Mouse (Mus musculus): ENCODE data around the gene 4930435E12Rik. TPM values are rescaled to one million over a fixed set of nuclear protein-coding genes. Genes with fewer than 3 reads are reported as not detected.

Gene 4930435E12Rik
- polyA plus RNA-seq, 1 experiment from 2014 or later: not detected

GRCm38 (mm10) chr16:38800091-38800490, 28.5 kb downstream of the 4930435E12Rik start, which contains the start of gene Upk1b:
TSS of gene Upk1b (minus strand) at chr16:38800328.
- Histone ChIP-seq H3K9ac (replicated peaks; ENCODE audit: low read depth, low read length) (no peak within 1 kb of the TSS), H3K4me3 (ENCODE audit: low read depth, low read length) (no peak within 1 kb of the TSS), H3K9me3 (ENCODE audit: control insufficient read depth, low read length) (no peaks in the 10 kb centered on the region), H3K27me3 (ENCODE audit: control insufficient read depth, insufficient read depth, low read length) (no peaks in the 10 kb centered on the region), H3K27ac (ENCODE audit: low read depth, low read length) (no peak within 1 kb of the TSS), H3K36me3 (ENCODE audit: control insufficient read depth, insufficient read depth, low read length) (no peaks in the 10 kb centered on the region), H3K4me2 (ENCODE audit: low read depth, low read length) (no peak within 1 kb of the TSS), H3K4me1 (ENCODE audit: control insufficient read depth, insufficient read depth, low read length) (no peaks in the 10 kb centered on the region)
- ATAC-seq (ENCODE audit: low read depth): no peak
- WGBS: 63% methylated on average over 10 of the region's 10 CpGs

GRCm38 (mm10) chr16:38798957-38799450, 29.5 kb downstream of the 4930435E12Rik start:
- Histone ChIP-seq H3K36me3 (ENCODE audit: control insufficient read depth, insufficient read depth, low read length) (no peaks in the 10 kb centered on the region), H3K4me3 (ENCODE audit: low read depth, low read length) (no peak overlapping the region), H3K4me2 (ENCODE audit: low read depth, low read length) (no peak overlapping the region), H3K27ac (ENCODE audit: low read depth, low read length) (no peak overlapping the region), H3K4me1 (ENCODE audit: control insufficient read depth, insufficient read depth, low read length) (no peaks in the 10 kb centered on the region), H3K9me3 (ENCODE audit: control insufficient read depth, low read length) (no peaks in the 10 kb centered on the region), H3K27me3 (ENCODE audit: control insufficient read depth, insufficient read depth, low read length) (no peaks in the 10 kb centered on the region), H3K9ac (replicated peaks; ENCODE audit: low read depth, low read length) (no peak overlapping the region)
- WGBS: 76% methylated on average over 3 of the region's 3 CpGs
- no peak for ATAC-seq (ENCODE audit: low read depth)

GRCm38 (mm10) chr16:38793120-38793519, 35.4 kb downstream of the 4930435E12Rik start:
- ATAC-seq (ENCODE audit: low read depth): no peak
- 79% methylated on average over 6 of the region's 6 CpGs for WGBS
- H3K4me2 ChIP-seq (ENCODE audit: low read depth, low read length): no peak overlapping the region
- no peak overlapping the region for H3K9ac ChIP-seq (replicated peaks; ENCODE audit: low read depth, low read length)
- H3K9me3 ChIP-seq (ENCODE audit: control insufficient read depth, low read length): no peaks in the 10 kb centered on the region
- H3K4me3 ChIP-seq (ENCODE audit: low read depth, low read length): no peak overlapping the region
- no peak overlapping the region for H3K27ac ChIP-seq (ENCODE audit: low read depth, low read length)
- H3K27me3 ChIP-seq (ENCODE audit: control insufficient read depth, insufficient read depth, low read length): no peaks in the 10 kb centered on the region
- H3K4me1 ChIP-seq (ENCODE audit: control insufficient read depth, insufficient read depth, low read length): no peaks in the 10 kb centered on the region
- H3K36me3 ChIP-seq (ENCODE audit: control insufficient read depth, insufficient read depth, low read length): no peaks in the 10 kb centered on the region

- no peaks in the 10 kb centered on the region for H3K36me3 ChIP-seq (ENCODE audit: control insufficient read depth, insufficient read depth, low read length)
- H3K4me1 ChIP-seq (ENCODE audit: control insufficient read depth, insufficient read depth, low read length): no peaks in the 10 kb centered on the region
- H3K4me2 ChIP-seq (ENCODE audit: low read depth, low read length): no peak overlapping the region
- no peak overlapping the region for H3K4me3 ChIP-seq (ENCODE audit: low read depth, low read length)
- H3K9me3 ChIP-seq (ENCODE audit: control insufficient read depth, low read length): no peaks in the 10 kb centered on the region
- H3K27ac ChIP-seq (ENCODE audit: low read depth, low read length): no peak overlapping the region
- no peak for ATAC-seq (ENCODE audit: low read depth)
- no peak overlapping the region for H3K9ac ChIP-seq (replicated peaks; ENCODE audit: low read depth, low read length)
- no peaks in the 10 kb centered on the region for H3K27me3 ChIP-seq (ENCODE audit: control insufficient read depth, insufficient read depth, low read length)
- WGBS: 89% methylated on average over 3 of the region's 3 CpGs
Observed at GRCm38 (mm10) chr16:38789966-38790365, 38.6 kb downstream of the 4930435E12Rik start.

- ATAC-seq (ENCODE audit: low read depth): no peak
- no peaks in the 10 kb centered on the region for H3K4me1 ChIP-seq (ENCODE audit: control insufficient read depth, insufficient read depth, low read length)
- no peak overlapping the region for H3K4me3 ChIP-seq (ENCODE audit: low read depth, low read length)
- no peaks in the 10 kb centered on the region for H3K27me3 ChIP-seq (ENCODE audit: control insufficient read depth, insufficient read depth, low read length)
- no peak overlapping the region for H3K4me2 ChIP-seq (ENCODE audit: low read depth, low read length)
- no peaks in the 10 kb centered on the region for H3K9me3 ChIP-seq (ENCODE audit: control insufficient read depth, low read length)
- H3K27ac ChIP-seq (ENCODE audit: low read depth, low read length): no peak overlapping the region
- H3K9ac ChIP-seq (replicated peaks; ENCODE audit: low read depth, low read length): no peak overlapping the region
- H3K36me3 ChIP-seq (ENCODE audit: control insufficient read depth, insufficient read depth, low read length): no peaks in the 10 kb centered on the region
- 97% methylated on average over 2 of the region's 2 CpGs for WGBS
Observed at GRCm38 (mm10) chr16:38789016-38789415, 39.5 kb downstream of the 4930435E12Rik start.

- Histone ChIP-seq H3K27ac (ENCODE audit: low read depth, low read length) (no peak overlapping the region), H3K4me1 (ENCODE audit: control insufficient read depth, insufficient read depth, low read length) (no peaks in the 10 kb centered on the region), H3K4me3 (ENCODE audit: low read depth, low read length) (no peak overlapping the region), H3K27me3 (ENCODE audit: control insufficient read depth, insufficient read depth, low read length) (no peaks in the 10 kb centered on the region), H3K4me2 (ENCODE audit: low read depth, low read length) (no peak overlapping the region), H3K36me3 (ENCODE audit: control insufficient read depth, insufficient read depth, low read length) (no peaks in the 10 kb centered on the region), H3K9me3 (ENCODE audit: control insufficient read depth, low read length) (no peaks in the 10 kb centered on the region), H3K9ac (replicated peaks; ENCODE audit: low read depth, low read length) (no peak overlapping the region)
- 89% methylated on average over 7 of the region's 7 CpGs for WGBS
- no peak for ATAC-seq (ENCODE audit: low read depth)
Observed at GRCm38 (mm10) chr16:38785301-38785700, 43.2 kb downstream of the 4930435E12Rik start.

DNA sequence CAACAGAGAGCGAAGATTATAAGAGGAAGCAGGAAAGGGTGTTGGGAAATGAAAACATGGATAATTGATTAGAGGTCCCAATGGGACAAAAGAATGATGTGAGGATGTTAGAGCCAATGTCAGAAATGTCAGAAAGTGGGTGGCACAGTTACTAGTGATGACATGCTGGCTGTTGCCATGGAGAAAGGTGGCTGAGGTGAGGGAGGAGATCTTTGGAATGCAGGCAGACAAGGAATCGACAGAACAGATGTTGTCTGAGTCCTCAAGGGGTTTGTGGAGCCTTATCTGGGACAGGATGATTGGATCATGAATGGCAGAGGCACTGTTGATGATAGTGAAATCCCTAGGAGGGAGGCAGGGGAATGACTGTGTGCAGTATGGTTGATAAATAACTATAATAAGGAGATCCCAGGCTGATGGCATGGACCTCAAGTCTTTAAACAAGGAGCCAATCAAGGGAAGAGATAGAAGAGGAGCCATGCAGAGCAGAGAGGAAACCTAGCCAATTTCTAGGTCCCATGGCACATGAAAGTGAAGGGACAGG, 46.0 kb downstream of the 4930435E12Rik start:
- H3K4me3 ChIP-seq (ENCODE audit: low read depth, low read length): no peak overlapping the region
- ATAC-seq (ENCODE audit: low read depth): peak; percentile 41; the same call in 1 of the 2 replicates
- 50% methylated on average over 2 of the region's 2 CpGs for WGBS
- H3K27me3 ChIP-seq (ENCODE audit: control insufficient read depth, insufficient read depth, low read length): no peaks in the 10 kb centered on the region
- no peaks in the 10 kb centered on the region for H3K4me1 ChIP-seq (ENCODE audit: control insufficient read depth, insufficient read depth, low read length)
- H3K36me3 ChIP-seq (ENCODE audit: control insufficient read depth, insufficient read depth, low read length): no peaks in the 10 kb centered on the region
- H3K27ac ChIP-seq (ENCODE audit: low read depth, low read length): no peak overlapping the region
- H3K9ac ChIP-seq (replicated peaks; ENCODE audit: low read depth, low read length): no peak overlapping the region
- H3K4me2 ChIP-seq (ENCODE audit: low read depth, low read length): no peak overlapping the region
- no peaks in the 10 kb centered on the region for H3K9me3 ChIP-seq (ENCODE audit: control insufficient read depth, low read length)

DNA sequence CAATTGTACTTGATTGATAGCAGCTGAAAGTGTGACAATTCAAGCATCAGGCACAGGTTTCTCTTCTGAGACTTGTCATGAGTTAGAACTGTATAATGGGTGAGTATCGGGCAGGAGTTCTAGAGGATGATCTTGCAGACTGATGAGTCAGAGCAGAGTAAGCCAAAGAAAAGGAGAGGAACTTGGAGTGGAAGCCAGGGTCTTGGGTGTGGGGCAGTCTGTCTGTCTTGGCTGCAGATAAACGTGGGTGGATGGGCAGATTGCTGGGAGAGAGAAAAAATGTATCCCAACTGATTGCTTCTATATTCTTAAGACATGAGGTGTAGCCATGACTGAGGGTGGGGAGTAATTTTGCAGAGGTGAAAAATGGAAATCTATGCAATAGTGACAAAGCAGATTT, 46.6 kb downstream of the 4930435E12Rik start:
- no peak overlapping the region for H3K9ac ChIP-seq (replicated peaks; ENCODE audit: low read depth, low read length)
- H3K27ac ChIP-seq (ENCODE audit: low read depth, low read length): no peak overlapping the region
- no peaks in the 10 kb centered on the region for H3K4me1 ChIP-seq (ENCODE audit: control insufficient read depth, insufficient read depth, low read length)
- no peaks in the 10 kb centered on the region for H3K36me3 ChIP-seq (ENCODE audit: control insufficient read depth, insufficient read depth, low read length)
- no peak overlapping the region for H3K4me3 ChIP-seq (ENCODE audit: low read depth, low read length)
- H3K9me3 ChIP-seq (ENCODE audit: control insufficient read depth, low read length): no peaks in the 10 kb centered on the region
- H3K27me3 ChIP-seq (ENCODE audit: control insufficient read depth, insufficient read depth, low read length): no peaks in the 10 kb centered on the region
- WGBS: 78% methylated on average over 2 of the region's 2 CpGs
- H3K4me2 ChIP-seq (ENCODE audit: low read depth, low read length): no peak overlapping the region
- no peak for ATAC-seq (ENCODE audit: low read depth)

DNA sequence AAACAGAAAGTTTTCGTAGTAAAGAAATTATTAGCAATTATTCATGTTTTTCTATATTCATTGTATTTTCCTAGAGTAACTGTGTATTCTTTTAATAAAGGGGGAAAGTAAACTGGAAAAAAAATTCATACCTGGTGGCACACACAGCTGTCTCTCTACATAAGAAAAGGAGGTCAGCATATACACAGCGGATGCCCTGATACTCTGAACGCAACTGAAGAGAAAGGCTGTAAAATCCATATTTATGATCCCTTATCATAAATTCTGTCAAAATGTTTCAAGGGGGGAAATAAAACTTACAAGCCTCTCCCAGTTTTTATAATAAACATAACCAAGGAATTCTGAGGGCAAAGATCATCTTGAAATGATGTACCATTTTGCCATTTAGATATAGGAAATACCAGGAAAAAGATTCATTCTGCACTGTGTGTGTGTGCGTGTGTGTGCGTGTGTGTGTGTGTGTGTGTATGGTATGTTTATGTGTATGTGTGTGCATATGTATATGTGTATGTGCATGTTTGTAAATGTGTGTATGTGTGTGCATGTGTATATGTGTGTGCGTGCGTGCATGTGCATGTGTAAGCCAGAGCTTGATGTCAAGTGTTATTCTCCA, 47.5 kb downstream of the 4930435E12Rik start:
- Histone ChIP-seq H3K4me2 (ENCODE audit: low read depth, low read length) (no peak overlapping the region), H3K27me3 (ENCODE audit: control insufficient read depth, insufficient read depth, low read length) (no peaks in the 10 kb centered on the region), H3K4me3 (ENCODE audit: low read depth, low read length) (no peak overlapping the region), H3K27ac (ENCODE audit: low read depth, low read length) (no peak overlapping the region), H3K9me3 (ENCODE audit: control insufficient read depth, low read length) (no peaks in the 10 kb centered on the region), H3K4me1 (ENCODE audit: control insufficient read depth, insufficient read depth, low read length) (no peaks in the 10 kb centered on the region), H3K9ac (replicated peaks; ENCODE audit: low read depth, low read length) (no peak overlapping the region), H3K36me3 (ENCODE audit: control insufficient read depth, insufficient read depth, low read length) (no peaks in the 10 kb centered on the region)
- ATAC-seq (ENCODE audit: low read depth): no peak
- WGBS: 95% methylated on average over 7 of the region's 7 CpGs

Measured in neural tube, embryonic 14.5 days (tissue).